Mouse (Mus musculus) lung, embryonic 14.5 days (tissue): ENCODE data around the gene Pkp1. TPM values are rescaled to one million over a fixed set of nuclear protein-coding genes. Genes with fewer than 3 reads are reported as not detected.

Source experiments
- ATAC-seq: fragments of 200-750 bp; cut with Nextera tagmentation; 2 replicates; pipeline ENCODE4 v1.8.0; 2017; ENCODE audit warnings: mild to moderate bottlenecking, moderate TSS enrichment, moderate library complexity; ENCODE audit not compliant: insufficient read depth
- DNase-seq: peaks from one replicate; pipeline ENCODE4 v3.0.0-alpha.2; 2015
- H3K27ac ChIP-seq: fragments of 300-500 bp; sonication (generic); 2 replicates; pipeline ENCODE4 v1.5.1; 2014; ENCODE audit warnings: low read depth, mild to moderate bottlenecking, moderate library complexity
- H3K27me3 ChIP-seq: fragments of 300-500 bp; sonication (generic); 2 replicates; pipeline ENCODE4 v1.6.1; 2014; ENCODE audit warnings: low read length, control low read depth; ENCODE audit not compliant: insufficient read depth
- H3K36me3 ChIP-seq: fragments of 300-500 bp; sonication (generic); 2 replicates; pipeline ENCODE4 v1.6.1; 2014; ENCODE audit warnings: control low read depth; ENCODE audit not compliant: insufficient read depth
- H3K4me1 ChIP-seq: fragments of 300-500 bp; sonication (generic); 2 replicates; pipeline ENCODE4 v1.6.1; 2014; ENCODE audit warnings: antibody characterized with exemption, control low read depth; ENCODE audit not compliant: insufficient read depth
- H3K4me2 ChIP-seq: fragments of 300-500 bp; sonication (generic); 2 replicates; pipeline ENCODE4 v1.6.1; 2014; ENCODE audit warnings: mild to moderate bottlenecking
- H3K4me3 ChIP-seq: fragments of 300-500 bp; sonication (generic); 2 replicates; pipeline ENCODE4 v1.5.1; 2014; ENCODE audit warnings: low read depth, low read length
- H3K9ac ChIP-seq: fragments of 300-500 bp; sonication (generic); 2 replicates; pipeline ENCODE4 v1.6.1; 2014
- H3K9me3 ChIP-seq: fragments of 300-500 bp; sonication (generic); 2 replicates; pipeline ENCODE4 v1.6.1; 2016; ENCODE audit warnings: low read depth, low read length, control low read depth
- CTCF ChIP-seq: IDR thresholded peaks from 2 replicates; pipeline ENCODE4 v1.5.1; 2016; ENCODE audit warnings: antibody characterized with exemption, low read depth
- WGBS: fragments of 180-500 bp; shearing (Covaris S2); extraction: QIAGEN DNeasy Blood & Tissue Kit; methylation state at CpG from one replicate; pipeline ENCODE4 v1.1.7; 2014; 5-methylcytosine and 5-hydroxymethylcytosine counted together
- polyA plus RNA-seq: library from polyadenylated mRNA; unstranded; fragments of >200 nt; fragmentation: Nextera tagmentation; extraction: Ambion mirVana; gene quantifications from 2 replicates; pipeline ENCODE4 v1.2.1, GENCODE M21; 2014

Pkp1 gene
- polyA plus RNA-seq, 1 experiment from 2014 or later = 0.09 TPM

- H3K27ac ChIP-seq = no peak overlapping the region
- peaks cover 6% of the 10 kb centered on the region; the same call in 1 of the 2 replicates for H3K27me3 ChIP-seq
- H3K36me3 ChIP-seq = no peaks in the 10 kb centered on the region
- DNase-seq (peak; percentile 81), ATAC-seq (no peak; the same call in 1 of the 2 replicates)
- no peak overlapping the region for H3K4me2 ChIP-seq
- H3K9ac ChIP-seq = no peak overlapping the region
- 10% methylated on average over 7 of the region's 7 CpGs for WGBS
- no peaks in the 10 kb centered on the region for H3K9me3 ChIP-seq
- no peak overlapping the region for H3K4me3 ChIP-seq
- no peaks in the 10 kb centered on the region for H3K4me1 ChIP-seq
- peak; percentile 76 for TF ChIP-seq CTCF
These were observed 26.7 kb upstream of the Pkp1 start for GRCm38 (mm10) chr1:135945711-135946110.

- no peak overlapping the region for H3K4me3 ChIP-seq
- TF ChIP-seq CTCF = peak; percentile 89
- no peak overlapping the region for H3K4me2 ChIP-seq
- H3K9ac ChIP-seq = no peak overlapping the region
- ATAC-seq = peak; percentile 57
- WGBS = 44% methylated on average over 12 of the region's 12 CpGs
- no peaks in the 10 kb centered on the region for H3K36me3 ChIP-seq
- peaks cover 6% of the 10 kb centered on the region; the same call in 1 of the 2 replicates for H3K27me3 ChIP-seq
- peak; percentile 91 for DNase-seq
- H3K4me1 ChIP-seq = no peaks in the 10 kb centered on the region
- no peaks in the 10 kb centered on the region for H3K9me3 ChIP-seq
- H3K27ac ChIP-seq = no peak overlapping the region
These were observed 25.7 kb upstream of the Pkp1 start for GRCm38 (mm10) chr1:135944526-135945259.

- Histone ChIP-seq H3K4me3 (no peak overlapping the region), H3K4me1 (no peaks in the 10 kb centered on the region), H3K36me3 (no peaks in the 10 kb centered on the region), H3K9ac (no peak overlapping the region), H3K27ac (no peak overlapping the region), H3K9me3 (no peaks in the 10 kb centered on the region), H3K27me3 (peaks cover 6% of the 10 kb centered on the region; the same call in 1 of the 2 replicates), H3K4me2 (no peak overlapping the region)
- no peak for TF ChIP-seq CTCF
- DNase-seq = no peak
- WGBS = 96% methylated on average over 2 of the region's 2 CpGs
- no peak for ATAC-seq
These were observed 24.7 kb upstream of the Pkp1 start for GRCm38 (mm10) chr1:135943713-135944112.

- H3K4me1 ChIP-seq = no peaks in the 10 kb centered on the region
- H3K27me3 ChIP-seq = peaks cover 6% of the 10 kb centered on the region; the same call in 1 of the 2 replicates
- no peak for TF ChIP-seq CTCF
- no peak for ATAC-seq
- H3K36me3 ChIP-seq = no peaks in the 10 kb centered on the region
- no peak overlapping the region for H3K27ac ChIP-seq
- no peak for DNase-seq
- H3K9me3 ChIP-seq = no peaks in the 10 kb centered on the region
- no peak overlapping the region; the same call in 1 of the 2 replicates for H3K9ac ChIP-seq
- H3K4me3 ChIP-seq = no peak overlapping the region
- 22% methylated on average over 7 of the region's 7 CpGs for WGBS
- no peak overlapping the region for H3K4me2 ChIP-seq
These were observed 23.1 kb upstream of the Pkp1 start for GRCm38 (mm10) chr1:135942116-135942515.

- no peak overlapping the region for H3K27ac ChIP-seq
- 68% methylated on average over 6 of the region's 6 CpGs for WGBS
- peak; percentile 27 for DNase-seq
These were observed 22.4 kb upstream of the Pkp1 start for GRCm38 (mm10) chr1:135941259-135942006.

GRCm38 (mm10) chr1:135936091-135936490 is 17.1 kb upstream of the Pkp1 start:
- Histone ChIP-seq H3K36me3 (no peaks in the 10 kb centered on the region), H3K27me3 (no peaks in the 10 kb centered on the region; the same call in 1 of the 2 replicates), H3K4me3 (no peak overlapping the region), H3K9me3 (no peaks in the 10 kb centered on the region), H3K4me2 (no peak overlapping the region), H3K9ac (no peak overlapping the region), H3K4me1 (no peaks in the 10 kb centered on the region), H3K27ac (no peak overlapping the region)
- 76% methylated on average over 1 of the region's 1 CpGs for WGBS
- TF ChIP-seq CTCF = no peak
- ATAC-seq (no peak), DNase-seq (no peak)

More at GRCm38 (mm10) chr1:135941259-135942006, 22.4 kb upstream of the Pkp1 start:
- Histone ChIP-seq H3K9me3 (no peaks in the 10 kb centered on the region), H3K9ac (no peak overlapping the region), H3K27me3 (peaks cover 6% of the 10 kb centered on the region; the same call in 1 of the 2 replicates), H3K36me3 (no peaks in the 10 kb centered on the region), H3K4me1 (no peaks in the 10 kb centered on the region), H3K4me3 (no peak overlapping the region), H3K4me2 (no peak overlapping the region; the same call in 1 of the 2 replicates)
- no peak for ATAC-seq
- no peak for TF ChIP-seq CTCF
